Mouse (Mus musculus) bone marrow macrophage, adult 2 months (primary cell): ENCODE measurements at regions not wholly inside any gene's neighbourhood (a gene's known extent, or its start where the extent isn't known, plus 50 kb on each side); places are given as distances from the start of the nearest gene placed in this dataset.

Source experiments
- H3K27ac ChIP-seq: 2 replicates; pipeline ENCODE4 v1.5.1; 2012; ENCODE audit warnings: low read depth, low read length; ENCODE audit not compliant: insufficient read depth
- H3K4me1 ChIP-seq: 2 replicates; pipeline ENCODE4 v1.6.1; 2012; ENCODE audit warnings: low read length; ENCODE audit not compliant: control insufficient read depth, insufficient read depth
- H3K4me3 ChIP-seq: 2 replicates; pipeline ENCODE4 v1.5.1; 2012; ENCODE audit warnings: mild to moderate bottlenecking, low read length, moderate library complexity; ENCODE audit not compliant: insufficient read depth
- CTCF ChIP-seq: IDR thresholded peaks from 2 replicates; pipeline ENCODE4 v1.5.1; 2012; ENCODE audit warnings: low read depth, mild to moderate bottlenecking, low read length, moderate library complexity
- POLR2A ChIP-seq: IDR thresholded peaks from 2 replicates; pipeline ENCODE4 v1.6.1; 2012; ENCODE audit warnings: mild to moderate bottlenecking, low read depth, low read length, borderline replicate concordance

DNA sequence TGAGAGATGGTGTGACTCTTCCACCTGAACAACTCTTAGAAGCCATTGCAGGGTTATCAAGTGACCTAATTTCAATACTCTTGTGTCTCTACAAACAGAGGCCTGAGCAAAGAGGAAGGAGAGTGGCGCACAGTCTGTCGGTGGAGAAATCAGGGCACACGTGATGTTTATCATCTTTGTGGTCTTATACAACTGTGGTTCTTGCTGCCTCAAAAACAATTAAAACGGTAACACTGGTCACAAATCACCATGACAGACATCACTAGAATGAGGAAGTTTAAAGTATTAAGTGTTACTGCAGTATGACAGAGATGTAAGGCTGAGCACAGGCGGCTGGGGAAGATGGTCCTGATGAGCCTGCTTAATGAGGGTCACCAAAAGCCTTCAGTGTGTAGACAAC lies 73.6 kb downstream of the Sdc1 start:
- no peak overlapping the region for H3K4me3 ChIP-seq
- no peak overlapping the region for H3K27ac ChIP-seq
- peaks cover 18% of the 10 kb centered on the region for H3K4me1 ChIP-seq
- TF ChIP-seq CTCF, result no peak
- TF ChIP-seq POLR2A, result no peak

DNA sequence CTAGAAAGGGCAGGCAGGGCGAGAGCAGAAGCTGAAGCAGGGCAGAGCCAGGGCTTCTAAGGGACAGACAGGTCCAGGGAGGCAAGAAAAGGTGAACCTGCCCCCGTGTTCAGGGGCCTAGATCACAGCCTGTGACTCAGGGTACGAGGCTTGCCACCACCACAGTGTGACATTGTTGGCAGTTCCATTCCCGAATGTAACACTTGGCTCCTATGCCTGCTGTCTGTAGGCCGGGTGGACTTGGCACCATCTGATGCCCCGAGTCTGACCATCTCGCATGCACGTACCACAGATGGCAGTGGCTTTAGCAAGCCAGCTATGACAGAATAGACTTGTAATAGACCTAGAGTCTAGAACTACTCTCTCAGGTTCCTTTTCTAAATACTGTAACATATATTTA lies 74.3 kb downstream of the Sdc1 start:
- TF ChIP-seq POLR2A (no peak), CTCF (no peak)
- Histone ChIP-seq H3K4me3 (no peak overlapping the region), H3K4me1 (peaks cover 24% of the 10 kb centered on the region), H3K27ac (no peak overlapping the region)

DNA sequence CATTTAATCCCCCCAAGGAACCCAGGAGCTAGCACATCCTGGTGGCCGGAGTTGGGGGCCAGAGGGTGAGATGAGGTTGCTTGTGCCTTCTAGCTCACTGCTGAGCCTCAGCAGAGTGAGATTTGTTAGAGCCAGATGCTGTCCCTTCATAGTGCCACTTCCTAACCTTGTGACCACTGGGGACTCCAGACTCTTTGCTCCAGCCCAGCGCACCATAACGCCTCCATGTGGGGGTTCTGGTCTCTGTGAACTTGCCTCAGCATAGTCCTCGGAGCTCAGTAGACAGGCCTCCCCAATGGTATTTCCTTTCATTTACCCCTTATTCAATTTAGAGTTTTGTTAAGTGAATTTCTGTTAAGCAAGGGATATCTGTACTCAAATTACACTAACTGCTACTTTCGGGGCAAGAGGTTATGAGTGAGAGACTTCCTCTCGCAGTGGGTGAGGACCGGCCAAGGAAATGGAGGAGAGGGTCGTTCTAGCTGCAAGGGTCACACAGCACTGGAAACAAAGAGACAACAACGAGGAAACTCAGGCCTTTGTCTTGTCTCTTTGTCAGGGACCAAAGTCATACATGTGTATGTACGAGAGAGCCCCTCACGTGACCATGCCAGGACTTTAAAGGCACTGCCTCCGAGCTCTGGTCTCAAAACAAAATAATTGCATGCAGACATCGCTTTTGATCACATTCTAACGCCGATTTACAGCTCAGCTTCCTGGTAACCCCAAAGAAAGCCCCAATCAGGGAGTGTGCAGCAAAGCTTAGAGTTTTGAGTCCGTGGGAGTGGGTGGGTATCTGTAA lies 74.8 kb upstream of the Laptm4a start:
- peaks cover 24% of the 10 kb centered on the region for H3K4me1 ChIP-seq
- TF ChIP-seq POLR2A (no peak), CTCF (no peak)
- H3K4me3 ChIP-seq, result no peak overlapping the region
- H3K27ac ChIP-seq, result no peak overlapping the region

DNA sequence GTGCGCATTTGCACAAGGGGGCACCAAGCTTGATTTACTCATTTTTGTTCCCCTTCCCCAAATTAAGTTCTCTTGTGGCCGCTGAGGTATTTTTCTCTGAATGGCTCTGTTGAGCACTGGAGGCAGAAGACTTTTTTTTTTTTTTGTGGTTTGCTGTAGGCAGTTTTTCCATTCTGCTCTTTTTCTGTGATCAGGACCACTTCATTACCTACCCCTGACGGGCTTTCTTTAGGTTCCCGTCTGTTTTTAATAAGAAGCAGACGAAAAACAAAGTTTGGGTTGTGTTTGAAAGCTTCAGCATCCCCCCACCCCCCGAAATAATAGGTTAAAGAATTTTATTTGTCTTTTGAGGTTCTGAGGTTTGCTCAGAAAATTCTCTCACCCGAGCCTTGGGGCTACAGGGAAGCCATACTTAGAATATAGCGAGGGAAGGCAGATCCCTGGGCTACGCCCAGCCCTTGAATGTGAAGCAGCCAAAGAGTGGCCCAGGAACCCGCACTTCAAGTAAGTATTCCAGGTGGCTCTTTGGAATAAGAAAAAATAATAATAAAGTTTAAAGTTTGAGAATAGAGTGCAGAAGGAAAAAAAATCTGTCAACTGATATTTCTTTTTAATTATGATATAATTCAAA lies 74.1 kb upstream of the Laptm4a start:
- no peak overlapping the region for H3K4me3 ChIP-seq
- H3K27ac ChIP-seq, result no peak overlapping the region
- peaks cover 24% of the 10 kb centered on the region for H3K4me1 ChIP-seq
- TF ChIP-seq POLR2A (no peak), CTCF (no peak)

DNA sequence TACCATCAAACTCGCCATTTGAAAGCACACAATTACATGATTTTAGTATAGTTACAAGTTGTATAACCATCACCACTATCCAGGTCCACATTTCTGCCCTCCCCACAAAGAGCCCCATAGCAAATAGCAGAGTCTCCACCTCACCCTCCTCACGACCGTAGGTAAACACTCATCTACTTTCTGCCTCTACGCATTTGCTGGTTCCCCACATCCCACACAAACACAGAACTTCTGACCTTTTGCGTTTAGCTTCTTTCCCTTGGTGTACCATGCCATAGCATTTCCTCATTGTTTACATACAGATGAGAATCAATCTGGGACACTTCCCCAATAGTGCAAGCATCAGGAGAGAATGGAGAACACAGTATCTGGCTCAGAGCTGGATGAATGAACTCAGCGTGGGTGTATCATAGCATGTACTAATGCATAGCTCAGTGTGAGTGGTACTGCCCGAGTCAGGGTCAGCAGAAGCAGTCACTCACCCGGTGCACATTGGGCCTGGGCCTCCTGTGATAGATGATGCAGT lies 73.5 kb upstream of the Laptm4a start:
- no peak overlapping the region for H3K27ac ChIP-seq

DNA sequence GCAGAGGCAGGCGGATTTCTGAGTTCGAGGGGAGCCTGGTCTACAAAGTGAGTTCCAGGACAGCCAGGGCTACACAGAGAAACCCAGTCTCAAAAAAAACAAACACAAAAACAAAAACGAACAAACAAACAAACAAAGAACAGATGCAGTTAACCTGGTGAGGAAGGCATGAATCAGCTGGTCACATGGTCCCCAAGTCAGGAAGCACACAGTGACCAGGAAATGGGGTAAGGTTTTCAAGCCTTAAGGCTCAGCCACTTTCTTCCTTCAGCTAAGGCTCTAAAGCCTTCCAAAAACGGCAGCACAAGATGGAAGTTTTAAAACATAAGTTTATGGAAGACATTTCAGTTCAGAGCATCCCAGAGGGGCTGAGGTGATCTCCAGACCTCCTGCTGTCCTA lies 67.6 kb upstream of the Laptm4a start:
- TF ChIP-seq POLR2A (no peak), CTCF (no peak)
- Histone ChIP-seq H3K4me1 (peaks cover 29% of the 10 kb centered on the region), H3K27ac (peak overlapping the region; percentile 21), H3K4me3 (no peak overlapping the region)

More for the DNA sequence above, 73.5 kb upstream of the Laptm4a start:
- Histone ChIP-seq H3K4me3 (no peak overlapping the region), H3K4me1 (peaks cover 24% of the 10 kb centered on the region)
- TF ChIP-seq CTCF (no peak), POLR2A (no peak)

DNA sequence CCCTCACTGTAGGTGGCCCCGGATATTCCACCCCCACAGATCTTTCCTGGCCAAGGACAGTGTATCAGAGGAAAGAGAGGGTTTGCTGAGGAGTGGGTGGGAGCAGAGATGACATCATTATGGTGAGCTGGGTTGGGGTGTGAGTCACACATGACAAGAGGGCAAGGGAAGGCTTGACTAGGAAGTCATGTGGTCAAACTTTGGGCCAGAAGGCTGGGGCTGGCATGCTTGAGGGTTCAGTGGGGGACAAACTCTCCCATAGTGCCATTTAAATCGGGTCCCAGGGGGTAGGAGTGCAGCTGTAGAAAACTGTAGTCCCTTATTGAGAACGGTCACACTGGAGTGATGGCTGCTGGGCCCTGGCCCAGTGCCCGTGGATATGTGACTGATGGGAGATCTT lies 67.1 kb upstream of the Laptm4a start:
- peak overlapping the region; percentile 21 for H3K27ac ChIP-seq

DNA sequence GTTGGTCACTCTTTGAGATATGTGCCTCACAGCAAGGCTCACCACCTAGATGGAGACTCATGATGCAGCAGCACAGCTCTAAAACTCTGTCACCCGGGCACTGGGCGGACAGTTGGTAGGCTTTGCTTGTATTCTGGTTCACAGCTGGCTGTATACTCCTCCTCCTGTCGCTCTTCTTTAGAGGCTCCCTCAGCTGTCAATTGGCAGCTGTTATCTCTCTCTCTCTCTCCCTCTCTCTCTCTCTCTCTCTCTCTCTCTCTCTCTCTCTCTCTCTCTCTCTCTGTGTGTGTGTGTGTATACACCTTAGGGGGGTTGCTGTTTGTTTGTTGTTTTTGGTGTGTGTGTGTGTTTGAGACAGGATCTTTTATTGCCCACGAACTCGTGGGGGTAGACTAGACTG lies 66.3 kb upstream of the Laptm4a start:
- TF ChIP-seq POLR2A (no peak), CTCF (no peak)
- Histone ChIP-seq H3K4me1 (peaks cover 27% of the 10 kb centered on the region), H3K4me3 (no peak overlapping the region), H3K27ac (no peak overlapping the region)

More for the DNA sequence above, 67.1 kb upstream of the Laptm4a start:
- TF ChIP-seq CTCF, result no peak
- TF ChIP-seq POLR2A, result no peak
- Histone ChIP-seq H3K4me3 (no peak overlapping the region), H3K4me1 (peaks cover 31% of the 10 kb centered on the region)

DNA sequence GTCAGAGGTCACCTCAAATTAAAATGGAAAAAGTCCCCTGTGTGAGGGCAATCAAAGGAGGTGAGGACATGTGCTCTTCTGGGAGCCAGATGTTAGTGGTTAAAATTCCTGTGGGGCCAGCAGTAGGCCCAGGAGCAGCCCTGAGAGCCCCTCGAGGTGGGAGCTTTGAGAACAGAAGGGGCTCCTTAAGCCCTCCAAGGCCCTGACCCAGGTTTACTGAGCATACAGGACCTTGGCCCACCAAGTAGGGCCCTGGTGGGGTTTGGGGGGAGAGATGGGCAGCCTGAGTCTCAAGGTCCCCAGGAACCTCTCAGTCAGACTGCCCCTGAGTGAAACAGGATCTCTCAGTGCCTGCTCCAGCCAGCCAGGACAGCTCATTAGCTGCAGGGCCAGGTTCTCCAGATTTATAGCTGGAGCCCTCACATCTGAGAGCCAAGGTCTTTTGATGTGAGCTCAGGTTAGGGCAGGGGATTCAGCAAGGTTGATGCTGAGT lies 65.4 kb upstream of the Laptm4a start:
- Histone ChIP-seq H3K4me1 (peaks cover 25% of the 10 kb centered on the region), H3K4me3 (no peak overlapping the region), H3K27ac (no peak overlapping the region)
- TF ChIP-seq CTCF (no peak), POLR2A (no peak)

DNA sequence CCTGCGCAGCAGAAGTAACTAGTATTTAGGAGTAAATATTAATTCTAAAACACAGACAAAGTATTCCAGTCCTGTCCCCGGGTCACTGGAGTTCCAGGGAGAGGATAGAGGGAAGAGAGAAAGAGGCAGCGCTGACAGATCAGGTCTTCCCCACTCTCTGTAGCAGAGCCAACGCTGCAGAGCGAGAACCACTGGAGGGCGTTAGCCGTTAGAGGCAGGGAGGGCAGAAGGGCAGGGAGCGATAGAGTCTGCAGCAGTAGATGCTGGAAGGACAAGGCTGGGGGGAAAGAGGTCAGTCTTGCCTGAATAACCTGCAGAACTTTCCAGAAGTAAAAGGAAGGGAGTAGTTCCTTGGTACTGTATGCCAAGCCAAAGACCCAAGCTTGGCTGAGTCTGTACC lies 64.2 kb upstream of the Laptm4a start:
- TF ChIP-seq POLR2A, result no peak
- TF ChIP-seq CTCF, result no peak
- H3K4me3 ChIP-seq, result no peak overlapping the region
- H3K27ac ChIP-seq, result no peak overlapping the region
- H3K4me1 ChIP-seq, result peaks cover 27% of the 10 kb centered on the region
